Mouse (Mus musculus) embryo, embryonic 10 days (tissue): Measurements from ENCODE around the gene E130218I03Rik.
"Not testable (repeated sequence)": the region's sequence is repeated elsewhere in the genome, so short reads cannot be mapped to it uniquely, and the experiment has no call there.

Source experiments
- DNase-seq: peaks from one replicate; pipeline ENCODE4 v3.0.0-alpha.2; 2015; ENCODE audit warnings: low spot score

E130218I03Rik gene

DNA sequence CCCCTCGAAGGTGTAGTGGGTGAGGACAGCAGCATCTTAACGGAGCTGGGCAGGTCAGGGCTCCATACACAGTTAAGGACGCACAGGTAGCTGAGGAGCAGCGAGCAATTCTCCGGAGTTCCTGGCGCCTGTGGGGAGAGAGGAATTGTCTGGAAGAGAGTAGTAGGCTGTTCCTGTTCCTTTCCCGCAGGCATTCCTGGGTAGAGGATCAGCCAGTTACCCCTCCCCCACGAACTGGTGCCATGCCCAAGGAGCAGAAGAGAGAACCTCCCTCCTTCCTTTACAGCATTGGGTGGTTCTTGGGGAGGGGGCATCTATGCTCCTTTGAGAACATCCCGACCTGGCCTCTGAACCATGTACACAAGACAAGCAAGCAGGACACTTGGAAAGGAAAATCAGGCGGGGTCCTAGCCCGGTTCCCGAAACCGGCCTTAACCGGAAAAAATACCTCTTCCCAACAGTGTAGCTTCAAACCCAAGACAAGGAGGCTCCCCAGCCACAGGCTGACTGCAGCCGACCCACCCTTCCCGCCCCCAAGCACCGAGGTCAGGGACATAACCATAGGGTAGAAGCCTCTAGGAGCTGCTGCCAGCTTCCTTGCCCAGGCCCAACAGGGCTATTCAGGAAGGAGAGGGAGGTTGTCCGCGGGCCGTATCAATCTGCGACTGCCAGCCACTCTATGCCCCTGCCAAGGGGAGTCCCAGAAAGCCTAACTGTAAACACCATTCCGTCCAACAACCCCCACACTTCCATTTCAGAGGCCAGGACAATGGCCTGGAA, 8.9 kb downstream of the E130218I03Rik start:
- DNase-seq = peak; percentile 63

DNA sequence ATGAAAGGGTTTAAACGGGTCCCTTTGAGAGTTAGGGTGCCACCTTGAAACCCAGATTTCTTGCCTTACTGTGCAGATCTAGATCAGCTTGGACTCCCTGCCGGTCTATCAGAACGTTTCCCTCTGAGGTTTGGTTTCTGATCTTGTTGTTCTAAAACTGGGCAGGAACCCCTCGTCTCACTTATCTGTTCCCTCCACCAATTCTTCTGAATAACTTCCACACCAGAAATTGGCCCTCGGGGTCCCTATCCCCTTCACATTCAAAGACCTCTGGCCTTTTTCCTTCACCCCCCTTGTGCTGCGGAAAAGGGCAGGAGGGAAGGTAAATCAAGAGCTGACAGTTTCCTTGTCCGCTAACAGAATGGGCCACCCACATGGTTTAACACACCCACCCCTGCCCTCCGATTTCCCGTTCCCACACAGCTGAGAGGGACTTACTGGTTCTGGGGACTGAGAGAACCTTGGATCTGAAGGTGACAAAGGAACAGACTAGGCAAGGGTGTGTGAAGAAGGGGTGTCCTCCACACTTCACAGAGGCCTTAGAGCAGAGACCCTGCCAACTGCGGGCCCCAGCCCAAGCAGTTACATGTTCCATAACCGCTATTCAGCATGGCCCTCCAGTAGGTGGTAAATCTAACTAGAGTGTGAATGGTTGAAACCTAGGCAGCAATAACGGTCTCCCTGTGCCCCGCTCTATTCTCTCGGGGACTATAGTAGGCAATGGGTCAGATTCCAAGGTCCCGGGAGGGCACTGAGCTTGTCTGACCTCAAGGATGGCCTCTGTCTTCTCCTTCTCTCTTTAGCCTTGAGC, 9.7 kb downstream of the E130218I03Rik start:
- peak; percentile 68 for DNase-seq

DNA sequence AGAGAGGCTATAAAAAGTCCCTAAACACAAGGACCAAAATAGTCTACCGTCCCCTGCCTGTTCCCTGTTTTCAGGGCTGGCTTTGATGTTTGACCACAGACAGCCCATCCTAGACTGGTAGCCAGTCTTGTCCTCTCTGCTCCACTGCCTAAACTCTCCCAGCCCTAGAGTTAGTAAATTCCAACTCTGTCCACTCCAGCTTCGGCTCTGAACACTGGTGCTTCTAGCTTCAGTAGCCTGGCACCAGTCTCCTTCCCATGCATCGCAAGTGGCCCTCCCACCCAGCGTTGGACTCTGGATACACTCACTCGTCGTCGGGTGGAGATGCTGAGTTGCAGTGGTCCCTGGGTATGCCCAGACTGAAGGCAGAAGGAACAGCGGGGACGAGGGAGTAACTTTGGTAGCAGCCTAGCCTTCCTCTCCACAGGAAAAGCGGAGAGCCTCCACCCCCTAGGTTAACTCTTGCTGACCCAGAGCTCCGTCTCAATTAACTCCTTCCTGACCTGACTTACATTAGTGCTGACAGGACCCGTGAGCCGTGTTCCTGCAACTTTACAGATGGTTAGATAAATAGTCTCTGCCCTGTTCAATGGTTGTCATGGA, 10.4 kb downstream of the E130218I03Rik start, which contains the start of gene Grrp1:
Gene Grrp1 (minus strand): TSS at position 385 of the 603 bp plus-strand sequence.
- peak; percentile 75 for DNase-seq

DNA sequence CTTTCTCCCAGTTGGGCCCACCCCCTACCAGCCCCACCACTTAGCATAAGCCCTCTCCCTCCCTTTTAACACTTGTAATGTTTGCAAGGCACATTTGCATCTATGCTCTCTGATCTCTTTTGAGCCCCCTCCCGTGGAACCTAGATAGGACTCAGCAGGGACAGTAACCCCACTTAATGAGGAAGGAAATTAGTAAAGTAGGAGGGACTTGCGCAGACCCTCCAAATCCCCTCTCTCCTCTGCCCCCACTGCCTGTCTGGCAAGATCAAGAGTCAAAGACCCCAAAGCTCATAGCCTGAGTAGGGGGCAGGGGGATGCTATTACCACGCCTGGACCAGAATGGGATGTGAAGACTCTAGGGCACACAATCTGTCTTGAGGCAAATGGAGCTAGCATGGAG, 11.4 kb downstream of the E130218I03Rik start:
- DNase-seq = no peak

DNA sequence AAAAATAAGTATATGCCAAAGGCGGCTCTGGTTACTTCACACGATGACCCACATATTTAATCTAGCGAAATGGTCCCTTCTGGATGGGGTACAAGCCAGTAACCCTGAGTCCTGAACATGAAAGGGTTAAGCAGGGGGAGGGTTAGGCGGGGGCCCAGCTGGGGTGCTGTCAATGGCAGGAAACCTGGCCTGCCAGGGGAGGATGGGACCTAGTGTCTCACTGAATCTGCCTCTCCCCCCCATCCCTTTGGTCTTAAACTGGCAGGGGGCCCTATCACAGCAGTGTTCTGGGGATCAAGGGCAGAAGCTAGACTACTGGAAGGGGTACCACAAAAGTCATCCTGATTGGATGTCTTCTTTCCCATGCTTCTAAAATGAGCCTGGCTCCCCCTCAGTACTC, 12.4 kb downstream of the E130218I03Rik start:
- DNase-seq = no peak

DNA sequence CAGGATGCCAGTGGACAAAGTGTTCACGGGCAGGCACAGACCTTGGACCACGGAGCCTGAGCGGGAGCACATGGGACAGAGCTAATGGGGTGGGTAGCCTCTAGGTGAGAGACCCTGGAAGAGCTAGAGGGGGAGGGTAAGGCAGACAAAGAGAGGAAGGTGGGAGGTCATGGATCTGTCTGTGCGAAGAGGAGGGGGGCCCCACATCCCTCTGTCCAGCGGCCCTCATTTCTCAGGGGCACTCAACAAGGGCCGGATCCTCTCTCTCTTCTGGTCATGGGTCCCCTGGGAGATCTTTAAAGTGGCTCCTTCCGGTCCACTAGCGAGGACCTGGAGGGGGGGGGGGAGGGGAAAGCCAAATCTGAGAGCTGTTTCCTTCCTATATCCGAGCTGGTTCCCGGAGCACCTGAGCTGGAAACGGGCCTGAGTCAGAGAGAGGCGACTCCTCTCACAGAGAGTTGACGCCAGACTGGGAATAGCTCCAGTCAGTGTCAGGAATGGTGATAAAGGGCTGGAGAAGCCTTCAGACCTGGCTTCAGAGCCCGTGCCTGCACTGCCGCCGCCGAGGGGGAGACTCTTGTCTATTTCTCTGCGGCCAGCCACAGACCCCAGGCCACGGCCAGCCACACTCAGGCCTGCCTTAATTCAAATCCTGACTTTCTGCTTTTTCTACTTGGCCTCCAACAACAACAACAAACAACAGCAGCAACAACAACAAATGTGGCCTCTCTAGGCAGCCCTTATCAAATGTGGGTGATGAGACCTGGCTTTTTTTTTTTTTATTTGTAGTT, 13.1 kb downstream of the E130218I03Rik start:
- peak; percentile 65 for DNase-seq

DNA sequence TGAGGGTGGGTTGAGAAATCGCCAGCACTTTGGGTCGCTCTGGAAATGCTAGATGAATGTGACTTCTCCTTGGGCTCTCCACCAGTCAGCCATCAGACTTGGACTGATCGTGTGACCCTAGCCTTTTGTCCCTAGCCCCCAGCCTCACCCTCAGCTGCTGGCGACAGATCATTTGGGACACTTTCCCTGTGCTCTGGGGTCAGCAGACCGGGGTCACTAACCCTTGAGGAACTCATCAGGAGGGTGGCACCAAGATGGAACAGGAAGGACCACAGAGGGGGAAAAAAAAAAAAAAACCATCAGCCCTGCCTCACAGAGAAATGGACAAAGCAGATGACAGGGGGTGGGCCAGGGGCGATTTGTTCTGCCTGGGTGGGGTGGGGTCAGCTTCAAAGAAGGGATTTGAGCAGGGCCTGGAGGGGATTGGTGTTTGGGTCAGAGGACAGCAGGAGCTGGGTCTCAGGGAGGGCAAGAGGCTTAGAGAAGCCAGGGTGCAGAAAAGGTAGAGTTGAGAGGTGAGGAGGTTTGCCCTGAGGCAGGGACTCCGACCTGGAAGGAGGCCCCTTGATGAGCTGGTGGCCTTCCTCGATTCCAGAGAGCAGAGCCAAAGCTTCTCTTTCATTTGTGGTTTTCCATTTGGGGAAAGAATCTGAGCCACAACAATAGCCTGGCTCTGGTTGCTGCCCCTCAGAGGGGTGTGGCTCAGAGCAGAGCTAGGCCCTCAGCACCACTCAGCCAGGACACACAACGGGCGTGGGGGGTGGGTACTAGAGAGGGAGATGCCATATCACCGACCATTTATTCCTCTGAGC, 13.9 kb downstream of the E130218I03Rik start:
- peak; percentile 79 for DNase-seq

DNA sequence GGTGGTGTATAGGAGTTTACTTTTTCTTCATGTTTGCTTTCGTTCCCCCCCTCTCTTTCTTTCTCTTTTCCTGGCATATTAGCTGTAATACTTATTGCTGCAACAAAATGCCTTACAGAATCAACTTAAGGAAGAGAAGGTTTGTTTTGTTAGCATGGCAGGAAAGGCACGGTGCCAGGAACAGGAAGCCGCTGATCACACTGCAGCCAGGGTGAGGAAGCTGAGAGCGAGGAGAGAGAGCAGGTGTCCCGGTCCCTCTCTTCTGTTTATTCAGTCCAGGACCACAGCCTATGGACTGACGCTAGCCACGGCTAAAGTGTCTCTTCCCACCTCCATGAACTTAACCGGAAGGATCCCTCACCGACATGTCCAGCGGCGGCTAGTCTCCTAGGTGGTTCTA, 14.9 kb downstream of the E130218I03Rik start:
- DNase-seq = no peak

DNA sequence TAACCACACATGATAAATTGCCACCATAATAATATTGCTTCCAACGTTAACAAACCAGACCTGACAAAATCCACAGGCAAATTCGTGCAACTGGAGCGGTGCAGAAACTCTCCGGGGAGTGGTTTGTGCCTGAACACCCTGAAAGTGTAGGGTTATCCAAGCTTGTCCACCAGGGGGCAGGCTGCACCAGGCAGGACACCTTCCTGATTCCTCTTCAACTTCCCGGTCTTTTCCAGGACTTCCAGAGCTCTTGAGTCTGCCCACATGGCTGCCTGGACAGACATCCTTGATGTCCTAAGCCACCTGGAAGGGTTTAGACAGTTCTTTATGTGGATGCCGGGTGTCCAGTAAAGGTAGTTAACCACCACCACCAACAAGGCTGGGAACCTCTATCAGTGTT, 19.7 kb downstream of the E130218I03Rik start:
- peak; percentile 70 for DNase-seq

DNA sequence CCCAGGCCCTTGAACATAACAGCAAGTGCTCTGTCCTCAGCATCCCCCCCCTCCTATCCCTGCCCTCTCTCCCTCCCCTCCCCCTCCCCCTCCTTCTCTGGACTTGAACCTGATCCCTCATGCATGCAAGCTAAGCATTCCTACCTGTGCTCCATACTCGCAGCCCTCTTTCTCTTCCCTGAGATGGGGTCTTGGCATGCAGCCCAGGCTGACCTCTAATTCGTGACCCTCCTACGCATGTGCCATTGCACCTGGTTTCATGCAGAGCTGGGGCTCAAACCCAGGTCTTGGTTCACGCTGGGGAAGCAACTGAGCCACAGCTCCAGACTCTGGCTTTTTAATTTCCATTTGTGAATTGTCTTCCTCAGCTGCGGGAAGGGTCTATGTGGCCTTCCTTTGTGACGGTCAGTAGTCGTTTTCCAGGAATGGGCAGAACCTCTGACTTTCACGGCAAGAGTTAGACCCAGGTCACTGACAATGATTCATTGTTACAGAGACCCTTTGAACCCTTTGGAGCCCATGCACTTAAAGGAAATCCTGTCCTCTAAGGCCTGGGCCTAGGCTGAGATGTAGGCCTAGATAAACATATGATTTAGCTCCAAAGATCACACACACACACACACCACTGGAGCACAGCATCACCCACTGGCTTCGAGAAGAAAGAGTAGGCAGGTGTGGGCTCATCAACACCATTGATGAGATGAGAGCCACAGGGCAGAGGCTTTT, 22.6 kb downstream of the E130218I03Rik start:
- no peak for DNase-seq

DNA sequence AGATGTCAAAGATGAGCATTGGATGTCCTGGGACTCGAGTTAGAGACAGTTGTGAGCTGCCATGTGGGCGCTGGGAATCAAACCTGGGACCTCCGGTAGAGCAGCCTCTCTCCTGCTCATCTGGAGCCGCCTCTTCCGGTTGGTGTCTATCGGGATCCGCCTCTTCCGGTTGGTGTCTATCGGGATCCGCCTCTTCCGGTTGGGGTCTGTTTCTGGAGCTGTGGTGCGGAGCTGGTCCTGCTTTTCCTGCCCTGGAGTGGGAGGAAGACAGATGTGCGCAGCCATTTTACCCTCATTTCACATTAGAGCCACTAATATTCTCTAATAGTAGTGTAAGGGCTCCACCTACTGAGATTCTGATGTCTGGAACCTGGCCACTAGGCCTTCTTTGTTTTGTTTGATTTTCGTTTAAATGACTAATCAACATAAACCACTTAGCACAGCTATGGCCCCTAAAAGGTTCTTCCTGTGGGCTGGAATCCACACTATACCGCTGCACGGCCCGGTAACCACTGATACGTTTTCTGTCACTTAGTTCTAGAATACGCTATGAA, 24.7 kb downstream of the E130218I03Rik start:
- DNase-seq = no peak

DNA sequence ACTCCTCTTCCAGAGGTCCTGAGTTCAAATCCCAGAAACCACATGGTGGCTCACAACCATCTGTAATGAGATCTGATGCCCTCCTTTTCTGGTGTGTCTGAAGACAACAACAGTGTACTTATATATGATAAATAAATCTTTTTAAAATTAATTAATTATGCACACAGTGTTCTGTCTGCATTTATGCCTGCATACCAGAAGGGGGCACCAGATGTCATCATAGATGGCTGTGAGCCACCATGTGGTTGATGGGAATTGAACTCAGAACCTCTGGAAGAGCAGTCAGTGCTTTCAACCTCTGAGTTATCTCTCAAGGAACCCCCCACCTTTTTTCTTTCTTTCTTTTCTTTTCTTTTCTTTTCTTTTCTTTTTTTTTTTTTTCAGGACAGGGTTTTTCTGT, 26.2 kb downstream of the E130218I03Rik start:
- not testable (repeated sequence) for DNase-seq

DNA sequence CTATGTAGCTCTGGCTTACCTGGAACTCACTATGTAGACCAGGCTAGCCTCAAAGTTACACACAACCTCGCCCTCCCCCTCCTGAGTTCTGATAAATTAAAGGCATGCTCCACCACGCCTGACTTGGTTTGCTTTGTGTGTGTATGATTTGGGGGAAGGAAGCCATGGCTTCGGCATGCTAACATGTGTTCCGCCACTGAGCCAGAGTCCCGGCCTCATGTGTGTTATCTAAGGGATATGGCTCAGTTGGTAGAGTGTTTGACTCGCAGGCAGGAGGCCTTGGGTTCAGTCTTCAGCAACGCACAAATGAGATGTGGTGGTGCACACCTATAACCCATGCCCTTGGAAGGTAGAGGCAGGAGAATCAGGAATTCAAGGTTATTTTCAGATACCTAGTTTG, 28.5 kb downstream of the E130218I03Rik start:
- no peak for DNase-seq

DNA sequence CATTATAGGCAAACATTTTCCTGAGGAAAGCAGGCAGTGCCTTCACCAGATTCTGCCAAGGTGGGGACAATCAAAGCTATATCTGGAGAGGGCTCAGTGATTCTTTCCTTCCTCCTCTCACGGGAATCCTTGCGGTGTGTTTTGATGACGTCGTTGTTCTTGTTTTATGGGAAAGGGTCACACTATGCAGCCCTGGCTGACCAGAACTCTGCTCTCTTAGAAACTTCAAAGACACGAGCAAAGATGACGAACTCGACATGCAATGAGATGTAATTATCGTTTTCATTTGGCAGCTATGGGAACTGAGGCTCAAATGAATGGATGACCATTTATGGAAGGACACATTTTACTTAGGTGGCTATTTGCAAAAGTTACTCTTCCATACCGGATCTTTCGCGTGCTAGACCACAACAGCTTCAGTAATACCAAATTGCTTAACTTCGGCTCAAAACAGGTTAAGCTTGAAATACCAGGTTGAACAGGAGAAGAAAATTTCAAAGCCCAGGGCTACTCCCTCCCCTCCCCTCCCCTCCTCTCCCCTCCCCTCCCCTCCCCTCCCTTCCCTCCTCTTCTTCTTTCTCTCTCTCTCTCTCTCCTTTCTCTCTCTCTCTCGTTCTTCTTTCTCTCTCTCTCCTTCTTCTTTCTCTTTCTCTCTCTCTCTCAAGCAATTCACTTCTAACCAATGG, 29.4 kb downstream of the E130218I03Rik start:
- DNase-seq = peak; percentile 15

DNA sequence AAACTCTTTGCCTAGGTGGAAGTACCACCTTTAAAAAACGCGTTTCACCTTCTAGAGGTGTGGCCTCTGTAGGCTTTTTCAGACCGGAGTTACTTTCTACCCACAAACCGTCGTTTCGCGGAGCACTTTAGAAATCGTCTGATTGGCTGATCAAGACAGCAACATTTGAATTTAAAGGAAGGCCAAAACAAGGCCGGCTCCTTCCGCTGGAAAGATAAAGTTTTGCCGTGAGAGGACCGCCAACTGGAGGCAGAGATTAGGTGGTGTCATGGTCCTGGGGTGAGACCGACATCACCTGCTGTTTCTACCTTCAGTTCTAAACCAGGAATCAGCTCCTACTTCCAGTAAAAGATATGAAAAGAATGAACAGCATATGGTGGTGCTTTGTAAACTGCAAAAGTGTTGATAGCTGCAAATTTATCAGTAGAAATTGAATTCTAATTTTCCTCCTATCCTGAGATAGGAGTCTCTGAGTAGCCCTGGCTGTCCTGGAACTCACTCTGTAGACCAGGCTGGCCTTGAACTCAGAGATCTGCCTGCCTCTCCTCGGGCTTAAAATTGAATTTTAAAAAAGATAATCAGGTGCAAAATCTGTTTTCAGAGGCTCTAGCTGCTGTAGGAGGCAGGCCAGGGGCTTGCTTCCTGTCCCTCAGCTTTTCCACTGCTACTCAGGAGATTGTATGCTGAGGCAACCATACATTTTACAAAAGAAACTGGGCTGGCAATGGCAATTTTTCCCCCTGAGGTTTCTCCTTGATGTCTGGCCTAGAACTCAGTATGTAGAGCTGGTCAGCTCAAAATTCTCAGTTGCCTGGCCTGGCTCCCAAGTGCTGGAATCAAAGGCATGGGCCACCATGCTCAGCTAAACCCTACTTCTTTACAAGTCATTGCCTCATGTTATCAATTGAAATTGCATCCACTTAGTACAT, 30.2 kb downstream of the E130218I03Rik start:
- peak; percentile 69 for DNase-seq

DNA sequence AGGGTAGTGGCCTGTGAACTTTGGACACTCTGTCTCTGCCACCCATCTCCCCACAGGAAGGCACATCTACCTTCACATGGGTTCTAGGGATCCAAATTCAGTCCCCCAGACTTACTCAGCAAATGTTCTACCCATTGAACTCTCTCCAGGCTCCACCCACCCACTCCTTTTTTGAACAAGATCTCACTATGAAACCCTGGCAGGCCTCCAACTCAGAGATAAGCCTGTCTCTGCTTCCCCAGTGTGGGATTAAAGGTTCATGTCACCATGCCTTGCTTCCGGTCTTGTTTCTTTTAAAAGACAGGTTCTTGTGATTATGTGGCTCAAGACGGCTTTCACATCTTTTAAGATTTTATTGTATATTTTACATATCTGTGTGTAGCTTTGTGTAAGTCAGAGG, 41.5 kb downstream of the E130218I03Rik start:
- no peak for DNase-seq

DNA sequence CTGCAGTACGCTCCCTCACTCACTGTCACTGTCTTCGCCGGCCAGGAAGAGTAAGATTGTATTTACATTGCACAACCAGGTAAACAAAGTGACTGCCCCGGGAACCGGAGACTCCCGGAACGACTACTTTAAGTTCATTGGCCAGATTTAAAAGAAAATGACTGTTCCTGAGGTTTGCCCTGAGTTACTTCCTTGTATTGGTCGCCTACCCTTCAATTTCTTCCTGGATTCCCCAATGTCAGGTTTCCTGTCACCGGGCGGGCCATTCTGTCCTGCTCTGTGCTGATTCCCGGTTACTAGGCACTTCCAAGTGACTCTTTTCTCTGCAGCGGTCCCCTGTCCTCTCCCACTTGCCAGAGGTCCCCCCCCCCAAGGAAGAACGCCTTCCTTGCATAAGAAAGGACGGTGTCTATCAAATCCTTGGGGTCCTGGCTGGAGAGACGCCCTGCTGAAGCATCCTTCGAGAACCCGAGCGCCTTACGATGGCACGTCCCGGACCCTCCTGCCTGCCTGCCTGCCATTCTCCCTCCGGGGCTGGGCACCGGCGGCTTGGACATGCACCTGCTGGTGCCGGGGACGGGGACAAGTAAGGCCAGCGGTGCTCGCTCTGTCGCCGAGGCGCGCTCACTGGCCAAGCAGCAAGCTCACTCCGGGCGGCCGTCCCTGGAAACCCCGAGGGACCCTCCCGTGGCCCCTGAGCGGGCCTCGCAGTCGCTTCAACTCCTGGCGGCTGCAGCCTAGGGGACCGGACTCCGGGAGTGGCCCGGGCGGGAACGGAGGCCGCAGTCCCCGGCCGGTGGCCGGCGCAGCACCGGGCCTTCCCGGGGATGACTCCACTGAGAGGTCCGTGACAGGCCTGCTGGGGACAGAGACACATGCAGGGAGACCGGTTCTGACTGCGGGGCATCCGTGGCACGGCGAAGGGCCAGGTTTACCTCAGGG, 43.0 kb downstream of the E130218I03Rik start:
- DNase-seq = peak; percentile 46
